In genomic region chr2:163349411-163349810, GRCm38 (mm10) we compare ENCODE assay signal across 9 mouse cellular contexts. TPM values are rescaled to one million over a fixed set of nuclear protein-coding genes. Genes with fewer than 3 reads are reported as not detected.
DNase-seq lines count a peak whose midpoint lies in the region; ATAC-seq and TF ChIP-seq lines count a peak whose summit lies in the region.
"Had no signal": no experiment of that assay in that cellular context is flagged by ENCODE, and none has a peak within 500 bp of the region (broad histone marks: within the 10 kb centered on the region; RNA-seq: fewer than 3 reads in every experiment).

No protein-coding gene starts in this region.

- no peaks in the 10 kb centered on the region for H3K9me3 ChIP-seq in lung, embryonic 14.5 days (ENCODE audit: low read depth, low read length)
- no peaks in the 10 kb centered on the region for H3K9me3 ChIP-seq in heart, embryonic 15.5 days (replicated peaks)

- peak; percentile 55; the same call in 1 of the 2 replicates for ATAC-seq in lung, embryonic 14.5 days (ENCODE audit: insufficient read depth)
- no peak for ATAC-seq in heart, embryonic 15.5 days (replicated peaks; ENCODE audit: insufficient number of reproducible peaks, insufficient read depth, low FRiP score, low read depth)

- no peak overlapping the region for H3K4me2 ChIP-seq in lung, embryonic 14.5 days
- H3K4me2 ChIP-seq in heart, embryonic 15.5 days, result no peak overlapping the region

- peak; percentile 41 for DNase-seq in gastrocnemius, postnatal 14 days
- no peak for DNase-seq in gastrocnemius, postnatal 25 days
- peak; percentile 73 for DNase-seq in lung, embryonic 14.5 days
- no peak for DNase-seq in lung, postnatal 25 days (ENCODE audit: low spot score)
- peak; percentile 10 for DNase-seq in right cerebral cortex, postnatal 25 days
- no peak for DNase-seq in adrenal gland, postnatal 36 days
- no peak for DNase-seq in thymus, adult 2 months

- no peaks in the 10 kb centered on the region for H3K36me3 ChIP-seq in lung, embryonic 14.5 days (ENCODE audit: insufficient read depth)
- H3K36me3 ChIP-seq in heart, embryonic 15.5 days, result no peaks in the 10 kb centered on the region
- H3K36me3 ChIP-seq in thymus, adult 2 months (ENCODE audit: control insufficient read depth, insufficient read depth, low read length), result no peaks in the 10 kb centered on the region

- H3K27me3 ChIP-seq in lung, embryonic 14.5 days (ENCODE audit: insufficient read depth, low read length), result no peaks in the 10 kb centered on the region
- no peaks in the 10 kb centered on the region for H3K27me3 ChIP-seq in heart, embryonic 15.5 days
- no peaks in the 10 kb centered on the region for H3K27me3 ChIP-seq in thymus, adult 2 months (ENCODE audit: control insufficient read depth, insufficient read depth, low read length)

- intact Hi-C loops in gastrocnemius, postnatal 14 days (cut with DNase I; ENCODE audit: low total_unique reads), result no loop called here

- H3K4me3 ChIP-seq in lung, embryonic 14.5 days (ENCODE audit: low read depth, low read length), result no peak overlapping the region
- no peak overlapping the region for H3K4me3 ChIP-seq in heart, embryonic 15.5 days
- H3K4me3 ChIP-seq in thymus, adult 2 months (ENCODE audit: control insufficient read depth, insufficient read depth, low read length), result no peak overlapping the region
- H3K4me3 ChIP-seq: erythroblast, embryonic 14.5 days had no signal

- WGBS in lung, embryonic 14.5 days, result 50% methylated on average over 9 of the region's 9 CpGs
- WGBS in heart, embryonic 15.5 days, result 50% methylated on average over 9 of the region's 9 CpGs
- 75% methylated on average over 9 of the region's 9 CpGs for WGBS in thymus, adult 2 months

- 0 out of 2 replicates have a peak overlapping the region, but pooled peaks have one; percentile 16 for H3K27ac ChIP-seq in lung, embryonic 14.5 days (ENCODE audit: low read depth)
- peak overlapping the region; percentile 57 for H3K27ac ChIP-seq in heart, embryonic 15.5 days
- no peak overlapping the region for H3K27ac ChIP-seq in thymus, adult 2 months (ENCODE audit: control insufficient read depth, insufficient read depth, low read length)

- no peak for TF ChIP-seq CTCF in lung, embryonic 14.5 days (IDR thresholded peaks at IDR 0.05; ENCODE audit: low read depth)
- no peak for TF ChIP-seq CTCF in thymus, adult 2 months (IDR thresholded peaks at IDR 0.05; ENCODE audit: borderline replicate concordance, control insufficient read depth, extremely low read depth, insufficient read depth, low read length, poor library complexity)

- TF ChIP-seq POLR2A in thymus, adult 2 months (IDR thresholded peaks at IDR 0.05; ENCODE audit: control insufficient read depth, extremely low read depth, insufficient read depth, low read length, poor library complexity), result no peak

- H3K9ac ChIP-seq in lung, embryonic 14.5 days, result no peak overlapping the region
- H3K9ac ChIP-seq in heart, embryonic 15.5 days, result 0 out of 2 replicates have a peak overlapping the region, but pooled peaks have one; percentile 8

- H3K4me1 ChIP-seq in lung, embryonic 14.5 days (ENCODE audit: insufficient read depth), result 0 out of 2 replicates have a peak, but pooled peaks cover 3% of the 10 kb centered on the region
- H3K4me1 ChIP-seq in heart, embryonic 15.5 days (replicated peaks), result peaks cover 84% of the 10 kb centered on the region
- peaks cover under 1% of the 10 kb centered on the region; the same call in 1 of the 2 replicates for H3K4me1 ChIP-seq in thymus, adult 2 months (replicated peaks; ENCODE audit: control insufficient read depth, insufficient read depth, low read length)

RNA-seq across cellular contexts. Expression of gene Jph2, which starts 48.4 kb away (rescaled TPM):
- 100 to 1,000 TPM; 352 to 422 TPM for total RNA-seq in gastrocnemius, postnatal 14 days (2021)
- total RNA-seq in gastrocnemius, postnatal 25 days (2021), result 100 to 1,000 TPM; 424 to 451 TPM
- polyA plus RNA-seq in lung, embryonic 14.5 days (2014; fragmentation: Nextera tagmentation; extraction: Ambion mirVana), result 2.7 and 2.9 TPM in 2 replicates
- polyA plus RNA-seq in heart, embryonic 15.5 days (2015; fragmentation: Nextera tagmentation; extraction: Ambion mirVana), result 41.0 and 47.7 TPM in 2 replicates
- 1 to 10 TPM; 3.4 to 5.3 TPM for total RNA-seq in adrenal gland, postnatal 36 days (2021)
- polyA plus RNA-seq in thymus, adult 2 months (2012; rRNA removed), result 3.3 and 14.7 TPM in 2 replicates
- polyA plus RNA-seq: erythroblast, embryonic 14.5 days had no signal

Comparison
In these comparisons a context has a peak if more than half of its experiments do, and no peak if none do; other contexts are left out.
1. DNase-seq: peak in gastrocnemius, postnatal 14 days (single experiment), lung, embryonic 14.5 days (single experiment) and right cerebral cortex, postnatal 25 days (single experiment); none in gastrocnemius, postnatal 25 days (single experiment), lung, postnatal 25 days (single experiment), adrenal gland, postnatal 36 days (0 of 2) and thymus, adult 2 months (single experiment).
2. RNA of gene Jph2, which starts 48.4 kb away (total RNA-seq): 424 to 451 TPM in gastrocnemius, postnatal 25 days and 352 to 422 TPM in gastrocnemius, postnatal 14 days; 3.4 to 5.3 TPM in adrenal gland, postnatal 36 days; every median in the first group is over 10 times any median in the second.